Mouse (Mus musculus) MEL (cell line): ENCODE data around the gene Insl5. TPM values are rescaled to one million over a fixed set of nuclear protein-coding genes. Genes with fewer than 3 reads are reported as not detected.

Experiments
- DNase-seq: peaks from one replicate; pipeline ENCODE4 v3.0.0; 2011; ENCODE audit warnings: low read depth, low spot score
- H3K27ac ChIP-seq: 2 replicates; pipeline ENCODE4 v1.5.1; 2012; ENCODE audit warnings: low read depth, mild to moderate bottlenecking, control low read depth, low read length, moderate library complexity; ENCODE audit not compliant: control insufficient read depth
- H3K27me3 ChIP-seq, 2 experiments: fragments of 150-350 bp in 1 of 2; sonication (generic) in 1 of 2; 2 replicates each; pipeline ENCODE4 v1.6.1; 2012; ENCODE audit warnings: low read length in 2 of 2, mild to moderate bottlenecking in 2 of 2, improper control_type of control experiment in 1 of 2, moderate library complexity in 1 of 2; ENCODE audit not compliant: insufficient read depth in 2 of 2, control insufficient read depth in 1 of 2
- H3K36me3 ChIP-seq, 2 experiments: 2 replicates each; pipeline ENCODE4 v1.6.1; 2012 to 2014; ENCODE audit warnings: low read length in 2 of 2, improper control_type of control experiment in 1 of 2, inconsistent platforms in 1 of 2, mild to moderate bottlenecking in 1 of 2; ENCODE audit not compliant: insufficient read depth in 2 of 2, control insufficient read depth in 1 of 2
- H3K4me1 ChIP-seq, 2 experiments: fragments of 150-350 bp in 1 of 2; sonication (generic) in 1 of 2; 2 replicates each; pipeline ENCODE4 v1.6.1; 2012; ENCODE audit warnings: low read length in 2 of 2, improper control_type of control experiment in 1 of 2, mild to moderate bottlenecking in 1 of 2; ENCODE audit not compliant: insufficient read depth in 2 of 2, control insufficient read depth in 1 of 2
- H3K4me3 ChIP-seq, 2 experiments: fragments of 150-350 bp in 1 of 2; sonication (generic) in 1 of 2; 2 replicates each; pipeline ENCODE4 v1.5.1; 2012; ENCODE audit warnings: low read depth in 2 of 2, low read length in 2 of 2, mild to moderate bottlenecking in 2 of 2, moderate library complexity in 2 of 2, control low read depth in 1 of 2, improper control_type of control experiment in 1 of 2; ENCODE audit not compliant: control insufficient read depth in 1 of 2, insufficient read depth in 1 of 2
- H3K79me2 ChIP-seq: 2 replicates; pipeline ENCODE4 v1.6.1; 2012; ENCODE audit warnings: mild to moderate bottlenecking, low read length, moderate library complexity; ENCODE audit not compliant: control insufficient read depth, poor library complexity, insufficient read depth
- H3K9ac ChIP-seq: 2 replicates; pipeline ENCODE4 v1.6.1; 2012; ENCODE audit warnings: low read depth, mild to moderate bottlenecking, control low read depth, low read length, moderate library complexity; ENCODE audit not compliant: control insufficient read depth, poor library complexity, severe bottlenecking
- H3K9me3 ChIP-seq: fragments of 150-350 bp; sonication (generic); replicated peaks from 2 replicates; pipeline ENCODE4 v1.6.1; 2012; ENCODE audit warnings: mild to moderate bottlenecking, low read length, improper control_type of control experiment, moderate library complexity; ENCODE audit not compliant: insufficient read depth
- BHLHE40 ChIP-seq: IDR thresholded peaks from 2 replicates; pipeline ENCODE4 v1.6.1; 2012; ENCODE audit warnings: low read depth, mild to moderate bottlenecking, inconsistent platforms, low read length, improper control_type of control experiment, borderline replicate concordance
- CHD1 ChIP-seq: IDR thresholded peaks from 2 replicates; pipeline ENCODE4 v1.6.1; 2012; ENCODE audit warnings: low read depth, mild to moderate bottlenecking, inconsistent platforms, low read length, improper control_type of control experiment
- CTCF ChIP-seq, 3 experiments: IDR thresholded peaks in 2 of 3; conservative IDR thresholded peaks in 1 of 3; 2 replicates each; pipeline ENCODE4 v1.5.1; 2011 to 2012; ENCODE audit warnings: low read length in 3 of 3, low read depth in 2 of 3, mild to moderate bottlenecking in 2 of 3, improper control_type of control experiment in 1 of 3, inconsistent platforms in 1 of 3, mixed read lengths in 1 of 3, moderate library complexity in 1 of 3; ENCODE audit not compliant: control insufficient read depth in 1 of 3, insufficient read depth in 1 of 3, poor library complexity in 1 of 3, severe bottlenecking in 1 of 3
- EP300 ChIP-seq, 2 experiments: IDR thresholded peaks; 2 replicates each; pipeline ENCODE4 v1.6.1; 2011; ENCODE audit warnings: improper control_type of control experiment in 2 of 2, low read length in 2 of 2, low read depth in 1 of 2, mild to moderate bottlenecking in 1 of 2
- ETS1 ChIP-seq: IDR thresholded peaks from 2 replicates; pipeline ENCODE4 v1.6.1; 2012; ENCODE audit warnings: low read depth, mild to moderate bottlenecking, inconsistent platforms, low read length, improper control_type of control experiment, moderate library complexity
- KAT2A ChIP-seq: conservative IDR thresholded peaks from 2 replicates; pipeline ENCODE4 v1.6.1; 2012; ENCODE audit warnings: low read depth, low read length, improper control_type of control experiment, inconsistent platforms
- MAX ChIP-seq: IDR thresholded peaks from 2 replicates; pipeline ENCODE4 v1.6.1; 2011; ENCODE audit warnings: low read length, improper control_type of control experiment
- MYB ChIP-seq: IDR thresholded peaks from 2 replicates; pipeline ENCODE4 v1.6.1; 2011; ENCODE audit warnings: mild to moderate bottlenecking, low read depth, low read length, improper control_type of control experiment
- NELFE ChIP-seq: IDR thresholded peaks from 2 replicates; pipeline ENCODE4 v1.6.1; 2011; ENCODE audit warnings: low read depth, low read length, improper control_type of control experiment
- NRF1 ChIP-seq: IDR thresholded peaks from 2 replicates; pipeline ENCODE4 v1.6.1; 2014; ENCODE audit warnings: low read depth, mild to moderate bottlenecking, inconsistent platforms, low read length, improper control_type of control experiment, moderate library complexity; ENCODE audit not compliant: poor library complexity, insufficient read depth, severe bottlenecking
- POLR2AphosphoS5 ChIP-seq: IDR thresholded peaks from 2 replicates; pipeline ENCODE4 v1.6.1; 2012; ENCODE audit warnings: low read depth, borderline replicate concordance, mild to moderate bottlenecking, inconsistent platforms, low read length, moderate library complexity, mixed read lengths
- RAD21 ChIP-seq: IDR thresholded peaks from 2 replicates; pipeline ENCODE4 v1.6.1; 2011; ENCODE audit warnings: mild to moderate bottlenecking, low read depth, low read length, improper control_type of control experiment
- SIN3A ChIP-seq: IDR thresholded peaks from 2 replicates; pipeline ENCODE4 v1.6.1; 2012; ENCODE audit warnings: low read length, improper control_type of control experiment, inconsistent platforms
- SMC3 ChIP-seq: IDR thresholded peaks from 2 replicates; pipeline ENCODE4 v1.6.1; 2011; ENCODE audit warnings: low read depth, low read length, improper control_type of control experiment
- TAL1 ChIP-seq: IDR thresholded peaks from 2 replicates; pipeline ENCODE4 v1.6.1; 2012; ENCODE audit warnings: mild to moderate bottlenecking, inconsistent platforms, low read length, moderate library complexity, mixed read lengths
- TBP ChIP-seq: IDR thresholded peaks from 2 replicates; pipeline ENCODE4 v1.8.0; 2011; ENCODE audit warnings: low read depth, low read length, improper control_type of control experiment
- UBTF ChIP-seq: IDR thresholded peaks from 2 replicates; pipeline ENCODE4 v1.6.1; 2012; ENCODE audit warnings: low read depth, mild to moderate bottlenecking, inconsistent platforms, low read length, improper control_type of control experiment, moderate library complexity, borderline replicate concordance; ENCODE audit not compliant: insufficient read depth
- USF1 ChIP-seq: IDR thresholded peaks from 2 replicates; pipeline ENCODE4 v1.6.1; 2014; ENCODE audit warnings: low read depth, mild to moderate bottlenecking, inconsistent platforms, low read length, improper control_type of control experiment, moderate library complexity
- USF2 ChIP-seq, 2 experiments: IDR thresholded peaks; 2 replicates each; pipeline ENCODE4 v1.6.1; 2011 to 2012; ENCODE audit warnings: improper control_type of control experiment in 2 of 2, low read length in 2 of 2, borderline replicate concordance in 1 of 2, inconsistent platforms in 1 of 2, low read depth in 1 of 2, mild to moderate bottlenecking in 1 of 2; ENCODE audit not compliant: insufficient read depth in 1 of 2
- ZC3H11A ChIP-seq: IDR thresholded peaks from 2 replicates; pipeline ENCODE4 v1.6.1; 2012; ENCODE audit warnings: low read depth, mild to moderate bottlenecking, inconsistent platforms, low read length, improper control_type of control experiment
- polyA plus RNA-seq, 2 experiments: library from polyadenylated mRNA; stranded (reverse) in 1 of 2; unstranded in 1 of 2; fragments of >175 nt in 1 of 2; fragments of >200 nt in 1 of 2; gene quantifications; 2 replicates each; pipeline versions ENCODE4 v1.2.1 to v1.2.4; 2012; ENCODE audit warnings: low replicate concordance in 2 of 2, low read depth in 1 of 2; ENCODE audit not compliant: insufficient read length in 2 of 2, insufficient read depth in 1 of 2, missing spikeins in 1 of 2
- total RNA-seq: library from RNA; depleted of rRNA; stranded (reverse); fragments of 300-350 nt; gene quantifications from 2 replicates; pipeline ENCODE4 v1.2.3, GENCODE M21; 2012

Gene Insl5
- total and polyA plus RNA-seq, 3 experiments: not detected

- Histone ChIP-seq H3K79me2 (no peaks in the 10 kb centered on the region), H3K9ac (no peak overlapping the region), H3K4me3 (no peak overlapping the region), H3K27me3 (0 out of 4 replicates have a peak, but pooled peaks cover 0 to 1% of the 10 kb centered on the region in 2 experiments), H3K27ac (no peak overlapping the region), H3K4me1 (no peaks in the 10 kb centered on the region; a peak in 1 of 4 replicates), H3K9me3 (no peaks in the 10 kb centered on the region), H3K36me3 (no peaks in the 10 kb centered on the region; a peak in 1 of 4 replicates)
- no peak for DNase-seq
- TF ChIP-seq MYB (no peak), USF2 (IDR thresholded peaks at IDR 0.05; ENCODE audit: borderline replicate concordance in 1 of 2, insufficient read depth in 1 of 2, low read depth in 1 of 2, low read length in 2 of 2) (no peak)
Measured at GRCm38 (mm10) chr4:102989391-102989790, 37.3 kb downstream of the Insl5 start.

DNA sequence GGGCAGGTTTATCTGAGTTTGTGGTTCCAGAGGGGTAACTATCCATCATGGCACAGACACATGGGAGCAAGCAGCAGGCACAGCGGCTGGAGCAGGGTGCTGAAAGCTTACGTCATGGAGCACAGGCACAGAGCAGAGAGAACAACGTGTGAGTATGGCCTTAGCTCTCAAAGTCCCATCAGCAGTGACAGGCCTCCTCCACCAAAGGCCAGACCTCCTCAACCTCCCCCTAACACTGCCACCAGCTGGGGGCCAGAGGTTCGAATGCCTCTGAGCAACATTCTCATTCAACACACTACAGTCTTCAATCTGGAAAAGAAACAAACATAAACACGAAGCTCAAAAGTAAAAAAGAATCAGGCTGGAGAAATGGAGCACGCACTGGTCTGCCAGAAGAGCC, 38.1 kb downstream of the Insl5 start:
- no peaks in the 10 kb centered on the region for H3K79me2 ChIP-seq

DNA sequence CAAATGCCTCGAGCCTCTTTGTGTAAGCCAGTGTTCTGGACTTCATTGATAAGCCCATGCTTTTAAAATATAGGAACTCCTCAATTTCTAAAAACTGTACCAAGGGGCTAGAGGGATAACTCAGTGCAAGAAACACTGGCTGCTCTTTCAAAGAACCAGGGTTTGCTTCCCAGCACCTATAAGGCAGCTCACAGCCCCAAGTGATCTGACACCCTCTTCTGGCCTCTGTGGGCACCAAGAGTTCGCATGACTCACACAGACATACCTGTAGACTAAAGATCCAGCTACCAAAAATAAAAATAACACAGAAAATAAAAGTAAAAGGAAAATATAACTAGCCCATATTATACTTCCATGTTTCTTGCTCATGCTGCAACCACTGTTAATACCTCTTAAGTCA, 38.9 kb downstream of the Insl5 start:
- Histone ChIP-seq H3K36me3 (no peaks in the 10 kb centered on the region; a peak in 1 of 4 replicates), H3K4me3 (no peak overlapping the region), H3K9me3 (no peaks in the 10 kb centered on the region), H3K27ac (no peak overlapping the region), H3K79me2 (no peaks in the 10 kb centered on the region), H3K27me3 (0 out of 4 replicates have a peak, but pooled peaks cover 0 to 2% of the 10 kb centered on the region in 2 experiments), H3K4me1 (no peaks in the 10 kb centered on the region; a peak in 1 of 4 replicates), H3K9ac (no peak overlapping the region)
- DNase-seq: no peak
- TF ChIP-seq USF1 (no peak), ETS1 (no peak), SIN3A (no peak), SMC3 (no peak; the same call in 1 of the 2 replicates), POLR2AphosphoS5 (no peak), EP300 (IDR thresholded peaks at IDR 0.05; ENCODE audit: low read depth in 1 of 2, low read length in 2 of 2) (no peak), USF2 (IDR thresholded peaks at IDR 0.05; ENCODE audit: borderline replicate concordance in 1 of 2, insufficient read depth in 1 of 2, low read depth in 1 of 2, low read length in 2 of 2) (no peak), CTCF (IDR thresholded peaks at IDR 0.05 in 2 of 3, conservative IDR thresholded peaks at IDR 0.05 in 1 of 3; ENCODE audit: control insufficient read depth in 1 of 3, insufficient read depth in 1 of 3, low read depth in 2 of 3, low read length in 3 of 3, poor library complexity in 1 of 3, severe bottlenecking in 1 of 3) (no peak), CHD1 (no peak), NRF1 (no peak), RAD21 (no peak), NELFE (no peak), KAT2A (no peak), MAX (no peak)

More for the DNA sequence above, 38.1 kb downstream of the Insl5 start:
- Histone ChIP-seq H3K9ac (no peak overlapping the region), H3K36me3 (no peaks in the 10 kb centered on the region; a peak in 1 of 4 replicates), H3K4me1 (no peaks in the 10 kb centered on the region; a peak in 1 of 4 replicates), H3K4me3 (no peak overlapping the region), H3K9me3 (no peaks in the 10 kb centered on the region), H3K27ac (no peak overlapping the region), H3K27me3 (0 out of 4 replicates have a peak, but pooled peaks cover 0 to 2% of the 10 kb centered on the region in 2 experiments)
- TF ChIP-seq TBP: no peak
- no peak for TF ChIP-seq ZC3H11A
- no peak for TF ChIP-seq BHLHE40
- no peak for TF ChIP-seq KAT2A
- TF ChIP-seq UBTF: no peak
- no peak for TF ChIP-seq TAL1
- no peak for DNase-seq
